Mouse (Mus musculus): ENCODE measurements at regions not wholly inside any gene's neighbourhood (a gene's known extent, or its start where the extent isn't known, plus 50 kb on each side); places are given as distances from the start of the nearest gene placed in this dataset.

- no peak for TF ChIP-seq USF1 (IDR thresholded peaks at IDR 0.05; ENCODE audit: low read depth)
- TF ChIP-seq CTCF (IDR thresholded peaks at IDR 0.05; ENCODE audit: control insufficient read depth, insufficient read depth, insufficient read length), result no peak
Measured at GRCm38 (mm10) chr4:124135165-124135470, 217.3 kb upstream of the 4930535I16Rik start.

Data from C2C12 (cell line).